Mouse (Mus musculus) hindbrain, embryonic 13.5 days (tissue): ENCODE measurements around the gene Erich6b. TPM values are rescaled to one million over a fixed set of nuclear protein-coding genes. Genes with fewer than 3 reads are reported as not detected.

Experiments used
- ATAC-seq: fragments of 200-750 bp; cut with Nextera tagmentation; 2 replicates; pipeline ENCODE4 v1.8.0; 2017; ENCODE audit warnings: moderate TSS enrichment; ENCODE audit not compliant: low FRiP score
- H3K27ac ChIP-seq: fragments of 300-500 bp; sonication (generic); 2 replicates; pipeline ENCODE4 v1.5.1; 2015; ENCODE audit warnings: inconsistent platforms, mild to moderate bottlenecking, moderate library complexity
- H3K27me3 ChIP-seq: fragments of 300-500 bp; sonication (generic); 2 replicates; pipeline ENCODE4 v1.6.1; 2015; ENCODE audit warnings: mild to moderate bottlenecking, inconsistent platforms
- H3K36me3 ChIP-seq: fragments of 300-500 bp; sonication (generic); 2 replicates; pipeline ENCODE4 v1.6.1; 2015; ENCODE audit warnings: mild to moderate bottlenecking, inconsistent platforms
- H3K4me1 ChIP-seq: fragments of 300-500 bp; sonication (generic); replicated peaks from 2 replicates; pipeline ENCODE4 v1.6.1; 2015; ENCODE audit warnings: inconsistent platforms
- H3K4me2 ChIP-seq: fragments of 300-500 bp; sonication (generic); 2 replicates; pipeline ENCODE4 v1.6.1; 2015; ENCODE audit warnings: inconsistent platforms, mild to moderate bottlenecking, moderate library complexity
- H3K4me3 ChIP-seq: fragments of 300-500 bp; sonication (generic); 2 replicates; pipeline ENCODE4 v1.5.1; 2015; ENCODE audit warnings: mild to moderate bottlenecking, inconsistent platforms
- H3K9ac ChIP-seq: fragments of 300-500 bp; sonication (generic); 2 replicates; pipeline ENCODE4 v1.6.1; 2015; ENCODE audit warnings: mild to moderate bottlenecking, inconsistent platforms
- H3K9me3 ChIP-seq: fragments of 300-500 bp; sonication (generic); 2 replicates; pipeline ENCODE4 v1.6.1; 2016; ENCODE audit warnings: inconsistent platforms
- WGBS: fragments of 180-500 bp; shearing (Covaris S2); methylation state at CpG from one replicate; pipeline ENCODE4 v1.1.7; 2015; 5-methylcytosine and 5-hydroxymethylcytosine counted together
- polyA plus RNA-seq: library from polyadenylated mRNA; unstranded; fragments of >200 nt; fragmentation: Nextera tagmentation; extraction: Ambion mirVana; gene quantifications from 2 replicates; pipeline ENCODE4 v1.2.1, GENCODE M21; 2015

The Erich6b gene
- polyA plus RNA-seq, 1 experiment from 2014 or later = not detected

GRCm38 (mm10) chr14:75711731-75712130, 69.7 kb downstream of the Erich6b start:
- 99% methylated on average over 3 of the region's 3 CpGs for WGBS
- H3K27ac ChIP-seq = no peak overlapping the region
- H3K4me3 ChIP-seq = no peak overlapping the region
- H3K4me1 ChIP-seq = no peaks in the 10 kb centered on the region
- ATAC-seq = no peak
- H3K9me3 ChIP-seq = no peaks in the 10 kb centered on the region
- H3K9ac ChIP-seq = no peak overlapping the region
- peaks cover 72% of the 10 kb centered on the region for H3K36me3 ChIP-seq
- no peaks in the 10 kb centered on the region for H3K27me3 ChIP-seq
- no peak overlapping the region for H3K4me2 ChIP-seq

- WGBS = 89% methylated on average over 5 of the region's 5 CpGs
- Histone ChIP-seq H3K4me1 (no peaks in the 10 kb centered on the region), H3K9me3 (no peaks in the 10 kb centered on the region), H3K36me3 (peaks cover 74% of the 10 kb centered on the region), H3K4me2 (no peak overlapping the region), H3K4me3 (no peak overlapping the region), H3K9ac (no peak overlapping the region), H3K27ac (no peak overlapping the region), H3K27me3 (no peaks in the 10 kb centered on the region)
- no peak for ATAC-seq
Observed at GRCm38 (mm10) chr14:75712687-75713086, 70.6 kb downstream of the Erich6b start.

- H3K27ac ChIP-seq = no peak overlapping the region
- H3K27me3 ChIP-seq = no peaks in the 10 kb centered on the region
- H3K4me1 ChIP-seq = no peaks in the 10 kb centered on the region
- H3K9me3 ChIP-seq = no peaks in the 10 kb centered on the region
- H3K4me2 ChIP-seq = no peak overlapping the region
- ATAC-seq = no peak
- H3K36me3 ChIP-seq = peaks cover 81% of the 10 kb centered on the region
- no peak overlapping the region for H3K9ac ChIP-seq
- H3K4me3 ChIP-seq = no peak overlapping the region
- WGBS = 81% methylated on average over 4 of the region's 4 CpGs
Observed at GRCm38 (mm10) chr14:75713661-75714060, 71.6 kb downstream of the Erich6b start.

- H3K27me3 ChIP-seq = no peaks in the 10 kb centered on the region
- no peak overlapping the region for H3K4me2 ChIP-seq
- 96% methylated on average over 4 of the region's 4 CpGs for WGBS
- H3K27ac ChIP-seq = no peak overlapping the region
- no peak overlapping the region for H3K9ac ChIP-seq
- peaks cover 87% of the 10 kb centered on the region for H3K36me3 ChIP-seq
- no peak for ATAC-seq
- no peaks in the 10 kb centered on the region for H3K9me3 ChIP-seq
- no peak overlapping the region for H3K4me3 ChIP-seq
- H3K4me1 ChIP-seq = no peaks in the 10 kb centered on the region
Observed at GRCm38 (mm10) chr14:75716410-75716809, 74.4 kb downstream of the Erich6b start.

Other genes starting within 250 kb of the Erich6b start
- gene Siah3, start 186.3 kb upstream of the Erich6b start, polyA plus RNA-seq = 4.0 and 4.5 TPM in 2 replicates
- gene Spert, start 49.1 kb upstream of the Erich6b start, polyA plus RNA-seq = not detected in 2 replicates
- gene Cog3, start 112.3 kb downstream of the Erich6b start, polyA plus RNA-seq = 18.6 and 19.2 TPM in 2 replicates
- gene Slc25a30, start 144.8 kb downstream of the Erich6b start, polyA plus RNA-seq = 11.4 and 12.2 TPM in 2 replicates
- gene Tpt1, start 202.8 kb downstream of the Erich6b start, polyA plus RNA-seq = 884 and 886 TPM in 2 replicates